Mouse (Mus musculus) bone marrow, adult 2 months (tissue): ENCODE measurements around the gene Lipe. TPM values are rescaled to one million over a fixed set of nuclear protein-coding genes. Genes with fewer than 3 reads are reported as not detected.
A peak's percentile ranks its signal among the peaks of the same experiment; 100 is the strongest.
"Not testable (repeated sequence)": the region's sequence is repeated elsewhere in the genome, so short reads cannot be mapped to it uniquely, and the experiment has no call there.

Source experiments
- H3K27ac ChIP-seq: fragments of 200-500 bp; 2 replicates; pipeline ENCODE4 v1.5.1; 2012; ENCODE audit warnings: low read depth, mild to moderate bottlenecking, control low read depth, inconsistent platforms, low read length; ENCODE audit not compliant: control insufficient read depth, poor library complexity, insufficient read depth
- H3K4me1 ChIP-seq: fragments of 200-500 bp; 2 replicates; pipeline ENCODE4 v1.6.1; 2011; ENCODE audit warnings: low read length; ENCODE audit not compliant: control insufficient read depth, insufficient read depth
- H3K4me3 ChIP-seq: fragments of 200-500 bp; replicated peaks from 2 replicates; pipeline ENCODE3; 2011; ENCODE audit warnings: mild to moderate bottlenecking, low read depth, low read length, control low read depth; ENCODE audit not compliant: control insufficient read depth
- CTCF ChIP-seq: fragments of 200-500 bp; IDR thresholded peaks from 2 replicates; pipeline ENCODE4 v1.5.1; 2011; ENCODE audit warnings: low read length, control low read depth; ENCODE audit not compliant: control insufficient read depth, insufficient read depth
- POLR2A ChIP-seq: fragments of 200-500 bp; IDR thresholded peaks from 2 replicates; pipeline ENCODE4 v1.6.1; 2011; ENCODE audit warnings: low read depth, mild to moderate bottlenecking, control low read depth, low read length, borderline replicate concordance; ENCODE audit not compliant: control insufficient read depth
- WGBS: fragments of 180-500 bp; shearing (Covaris S2); methylation state at CpG from one replicate; pipeline ENCODE4 v1.1.7; 2018; 5-methylcytosine and 5-hydroxymethylcytosine counted together
- polyA plus RNA-seq: library from polyadenylated mRNA; stranded (reverse); fragments of >200 nt; gene quantifications from 2 replicates; pipeline ENCODE4 v1.2.4, GENCODE M21; 2011; ENCODE audit warnings: low replicate concordance; ENCODE audit not compliant: missing spikeins, insufficient read depth, insufficient read length

Gene Lipe
- polyA plus RNA-seq, 1 experiment = 311 TPM

DNA sequence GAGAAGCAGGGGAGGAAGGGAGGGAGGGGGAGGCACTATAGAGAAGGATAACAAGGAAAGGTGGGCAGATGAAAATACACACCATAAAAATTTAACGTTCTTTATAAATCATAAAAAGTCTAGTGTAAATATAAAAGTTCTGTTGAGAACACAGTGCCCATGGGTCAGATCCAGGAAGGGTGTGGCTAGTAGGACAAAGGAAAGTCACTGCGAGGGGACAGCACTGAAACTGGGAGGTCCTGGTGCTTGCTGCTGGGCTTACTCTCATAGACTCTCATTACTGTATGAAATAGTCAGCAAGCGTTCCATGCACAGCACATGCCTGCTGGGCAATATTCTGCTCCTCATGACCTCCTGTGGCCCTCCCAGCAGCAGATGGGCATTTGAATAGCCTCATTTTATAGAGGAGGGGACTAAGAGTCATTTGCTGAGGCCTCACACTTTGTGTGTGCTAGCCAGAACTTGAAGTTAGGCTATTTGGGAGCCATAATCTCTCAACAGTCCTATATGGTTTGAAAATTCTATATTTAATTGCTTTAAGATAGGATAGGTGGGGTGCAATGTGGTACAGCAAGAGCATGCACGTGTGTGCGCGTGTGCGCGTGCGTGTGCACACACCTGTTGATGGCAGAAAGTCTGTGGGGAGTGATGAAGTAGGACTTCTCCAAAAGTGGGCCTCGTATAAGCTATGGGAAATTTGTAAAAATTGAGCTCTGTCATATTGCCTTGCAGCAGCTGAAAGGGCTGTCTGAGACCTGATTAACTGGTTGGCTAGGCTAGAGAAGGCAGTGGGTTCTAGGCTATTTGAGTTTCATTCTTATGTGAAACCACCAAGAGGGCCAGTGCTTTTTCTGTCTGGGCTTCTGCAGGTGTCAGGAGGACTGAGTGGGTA lies 36.4 kb upstream of the Lipe start:
- H3K4me1 ChIP-seq = peaks cover 21% of the 10 kb centered on the region
- H3K4me3 ChIP-seq = no peak overlapping the region
- 68% methylated on average over 10 of the region's 10 CpGs for WGBS
- TF ChIP-seq POLR2A (no peak), CTCF (no peak)
- peak overlapping the region; percentile 74 for H3K27ac ChIP-seq

GRCm38 (mm10) chr7:25433781-25434560 lies 35.5 kb upstream of the Lipe start:
- Histone ChIP-seq H3K27ac (peak overlapping the region; percentile 72), H3K4me1 (peaks cover 21% of the 10 kb centered on the region), H3K4me3 (no peak overlapping the region)
- TF ChIP-seq CTCF (no peak), POLR2A (no peak)
- WGBS = 75% methylated on average over 9 of the region's 9 CpGs

DNA sequence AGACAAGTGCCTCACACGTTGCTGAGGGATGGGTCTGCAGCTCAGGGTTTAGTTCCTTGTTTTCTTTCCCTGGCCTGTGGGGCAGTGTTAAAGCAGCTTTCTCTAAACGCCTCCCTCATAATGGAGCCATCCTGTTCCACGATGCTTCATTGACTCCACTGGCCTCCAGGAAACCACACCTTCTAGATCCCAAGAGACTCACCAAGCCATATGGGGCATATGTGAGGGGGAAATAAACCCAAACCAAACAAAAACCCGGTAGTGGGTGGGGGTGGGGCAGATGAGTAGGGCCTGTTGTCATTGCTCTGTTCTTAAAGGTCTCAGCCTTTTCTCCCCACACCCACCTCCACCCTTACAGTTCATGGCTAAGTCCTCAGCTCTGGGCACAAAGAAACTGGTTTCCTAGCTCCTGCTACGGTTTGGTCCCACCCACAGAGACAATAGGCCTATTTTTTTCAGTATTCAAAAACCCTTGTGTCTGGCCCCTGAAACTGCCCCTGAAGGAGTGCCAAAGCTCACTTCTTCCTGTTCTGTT lies 34.6 kb upstream of the Lipe start:
- Histone ChIP-seq H3K4me3 (no peak overlapping the region), H3K27ac (peak overlapping the region; percentile 66), H3K4me1 (peaks cover 20% of the 10 kb centered on the region)
- no peak for TF ChIP-seq POLR2A
- TF ChIP-seq CTCF = no peak
- 4% methylated on average over 5 of the region's 5 CpGs for WGBS

GRCm38 (mm10) chr7:25432381-25432780 lies 33.9 kb upstream of the Lipe start:
- Histone ChIP-seq H3K27ac (peak overlapping the region; percentile 27; the same call in 1 of the 2 replicates), H3K4me1 (peaks cover 17% of the 10 kb centered on the region)
- 79% methylated on average over 6 of the region's 6 CpGs for WGBS

GRCm38 (mm10) chr7:25429886-25430784 lies 31.6 kb upstream of the Lipe start:
- Histone ChIP-seq H3K27ac (no peak overlapping the region), H3K4me3 (no peak overlapping the region), H3K4me1 (peaks cover 14% of the 10 kb centered on the region)
- TF ChIP-seq POLR2A (no peak), CTCF (no peak)
- 63% methylated on average over 4 of the region's 4 CpGs for WGBS

More at GRCm38 (mm10) chr7:25432381-25432780, 33.9 kb upstream of the Lipe start:
- TF ChIP-seq CTCF (no peak), POLR2A (no peak)
- H3K4me3 ChIP-seq = no peak overlapping the region

DNA sequence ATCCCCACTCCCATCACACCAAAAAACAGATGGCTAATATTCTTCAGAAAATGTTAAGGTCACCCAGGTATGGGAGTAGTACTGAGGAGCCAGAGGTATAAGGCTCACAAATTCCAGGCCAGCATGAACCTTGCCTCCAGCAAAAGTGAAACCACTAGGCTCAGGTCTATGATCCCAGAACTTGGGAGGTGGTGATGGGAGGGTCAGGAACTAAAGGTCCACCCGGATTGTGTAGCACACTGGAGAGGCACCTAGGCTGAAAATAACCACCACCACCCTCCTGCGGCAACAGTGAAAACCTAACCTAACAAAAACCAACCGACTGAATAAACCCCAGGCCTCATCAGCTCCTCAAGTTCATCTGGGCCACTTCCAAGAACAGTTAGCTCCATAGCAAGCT lies 29.8 kb upstream of the Lipe start:
- H3K27ac ChIP-seq = peak overlapping the region; percentile 60
- WGBS = 79% methylated on average over 3 of the region's 3 CpGs
- peaks cover 4% of the 10 kb centered on the region; the same call in 1 of the 2 replicates for H3K4me1 ChIP-seq
- TF ChIP-seq CTCF = no peak
- no peak for TF ChIP-seq POLR2A
- no peak overlapping the region for H3K4me3 ChIP-seq

GRCm38 (mm10) chr7:25427144-25427543 lies 28.6 kb upstream of the Lipe start:
- H3K4me1 ChIP-seq = peaks cover 1% of the 10 kb centered on the region; the same call in 1 of the 2 replicates
- TF ChIP-seq POLR2A (no peak), CTCF (no peak)
- WGBS = 32% methylated on average over 5 of the region's 5 CpGs
- no peak overlapping the region for H3K4me3 ChIP-seq
- peak overlapping the region; percentile 73 for H3K27ac ChIP-seq

- peak overlapping the region; percentile 19; the same call in 1 of the 2 replicates for H3K27ac ChIP-seq
- H3K4me3 ChIP-seq, H3K4me1 ChIP-seq: not testable (repeated sequence)
- WGBS = 66% methylated on average over 4 of the region's 4 CpGs
Observed at GRCm38 (mm10) chr7:25426380-25426779, 27.9 kb upstream of the Lipe start.
